Mouse (Mus musculus) midbrain, embryonic 12.5 days (tissue): Measurements from ENCODE around the gene Tescl. TPM values are rescaled to one million over a fixed set of nuclear protein-coding genes. Genes with fewer than 3 reads are reported as not detected.

ENCODE experiments used
- ATAC-seq: fragments of 200-750 bp; cut with Nextera tagmentation; 2 replicates; pipeline ENCODE4 v1.8.0; 2017; ENCODE audit warnings: low read depth, moderate TSS enrichment, moderate library complexity; ENCODE audit not compliant: low FRiP score
- H3K27ac ChIP-seq: fragments of 300-500 bp; sonication (generic); replicated peaks from 2 replicates; pipeline ENCODE4 v1.5.1; 2016; ENCODE audit warnings: mild to moderate bottlenecking
- H3K27me3 ChIP-seq: fragments of 300-500 bp; sonication (generic); 2 replicates; pipeline ENCODE4 v1.6.1; 2016; ENCODE audit warnings: mild to moderate bottlenecking
- H3K36me3 ChIP-seq: fragments of 300-500 bp; sonication (generic); 2 replicates; pipeline ENCODE4 v1.6.1; 2016
- H3K4me1 ChIP-seq: fragments of 300-500 bp; sonication (generic); 2 replicates; pipeline ENCODE4 v1.6.1; 2016
- H3K4me2 ChIP-seq: fragments of 300-500 bp; sonication (generic); replicated peaks from 2 replicates; pipeline ENCODE4 v1.6.1; 2016; ENCODE audit warnings: mild to moderate bottlenecking, moderate library complexity
- H3K4me3 ChIP-seq: fragments of 300-500 bp; sonication (generic); 2 replicates; pipeline ENCODE4 v1.5.1; 2016; ENCODE audit warnings: mild to moderate bottlenecking
- H3K9ac ChIP-seq: fragments of 300-500 bp; sonication (generic); replicated peaks from 2 replicates; pipeline ENCODE4 v1.6.1; 2016; ENCODE audit warnings: mild to moderate bottlenecking, moderate library complexity
- H3K9me3 ChIP-seq: fragments of 300-500 bp; sonication (generic); 2 replicates; pipeline ENCODE4 v1.6.1; 2016; ENCODE audit warnings: mild to moderate bottlenecking
- WGBS: fragments of 180-500 bp; shearing (Covaris S2); methylation state at CpG from one replicate; pipeline ENCODE4 v1.1.7; 2016; 5-methylcytosine and 5-hydroxymethylcytosine counted together
- microRNA-seq: library from miRNA; unstranded; fragments of <30 nt; microRNA quantifications from one replicate; pipeline ENCODE4, GENCODE M21; 2017
- polyA plus RNA-seq: library from polyadenylated mRNA; unstranded; fragments of >200 nt; fragmentation: Nextera tagmentation; extraction: Ambion mirVana; gene quantifications from 2 replicates; pipeline ENCODE4 v1.2.1, GENCODE M21; 2016

The Tescl gene
- polyA plus RNA-seq, 1 experiment from 2014 or later, result not detected

DNA sequence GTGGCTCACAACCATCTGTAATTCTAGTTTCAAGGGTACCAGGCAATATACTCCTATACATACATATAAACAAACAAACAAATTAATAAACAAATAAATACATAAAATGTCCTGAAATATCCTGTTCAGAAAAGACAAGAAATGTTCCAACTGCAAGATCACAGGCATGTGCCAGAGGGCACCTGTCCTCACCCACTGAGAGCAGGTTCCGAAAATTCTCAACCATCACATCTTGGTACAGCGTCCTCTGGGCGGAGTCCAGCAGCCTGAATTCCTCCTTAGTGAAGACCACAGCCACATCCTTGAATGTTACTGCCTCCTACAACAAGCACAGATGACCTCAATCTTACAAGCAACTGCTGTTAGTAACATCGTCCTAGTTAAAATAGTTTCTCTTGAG is 39.0 kb downstream of the Tescl start:
- no peak overlapping the region for H3K4me2 ChIP-seq
- no peak overlapping the region for H3K9ac ChIP-seq
- H3K27me3 ChIP-seq, result no peaks in the 10 kb centered on the region
- no peak for ATAC-seq
- peaks cover 67% of the 10 kb centered on the region for H3K36me3 ChIP-seq
- WGBS, result 91% methylated on average over 4 of the region's 4 CpGs
- no peak overlapping the region for H3K4me3 ChIP-seq
- H3K9me3 ChIP-seq, result 0 out of 2 replicates have a peak, but pooled peaks cover 3% of the 10 kb centered on the region
- peaks cover 7% of the 10 kb centered on the region for H3K4me1 ChIP-seq
- H3K27ac ChIP-seq, result no peak overlapping the region

GRCm38 (mm10) chr7:24293061-24293851 is 40.5 kb downstream of the Tescl start:
- Histone ChIP-seq H3K4me2 (no peak overlapping the region), H3K27ac (no peak overlapping the region), H3K4me3 (no peak overlapping the region), H3K36me3 (peaks cover 76% of the 10 kb centered on the region), H3K4me1 (peaks cover 4% of the 10 kb centered on the region), H3K9ac (no peak overlapping the region), H3K27me3 (no peaks in the 10 kb centered on the region), H3K9me3 (0 out of 2 replicates have a peak, but pooled peaks cover 3% of the 10 kb centered on the region)
- no peak for ATAC-seq
- 91% methylated on average over 12 of the region's 12 CpGs for WGBS

DNA sequence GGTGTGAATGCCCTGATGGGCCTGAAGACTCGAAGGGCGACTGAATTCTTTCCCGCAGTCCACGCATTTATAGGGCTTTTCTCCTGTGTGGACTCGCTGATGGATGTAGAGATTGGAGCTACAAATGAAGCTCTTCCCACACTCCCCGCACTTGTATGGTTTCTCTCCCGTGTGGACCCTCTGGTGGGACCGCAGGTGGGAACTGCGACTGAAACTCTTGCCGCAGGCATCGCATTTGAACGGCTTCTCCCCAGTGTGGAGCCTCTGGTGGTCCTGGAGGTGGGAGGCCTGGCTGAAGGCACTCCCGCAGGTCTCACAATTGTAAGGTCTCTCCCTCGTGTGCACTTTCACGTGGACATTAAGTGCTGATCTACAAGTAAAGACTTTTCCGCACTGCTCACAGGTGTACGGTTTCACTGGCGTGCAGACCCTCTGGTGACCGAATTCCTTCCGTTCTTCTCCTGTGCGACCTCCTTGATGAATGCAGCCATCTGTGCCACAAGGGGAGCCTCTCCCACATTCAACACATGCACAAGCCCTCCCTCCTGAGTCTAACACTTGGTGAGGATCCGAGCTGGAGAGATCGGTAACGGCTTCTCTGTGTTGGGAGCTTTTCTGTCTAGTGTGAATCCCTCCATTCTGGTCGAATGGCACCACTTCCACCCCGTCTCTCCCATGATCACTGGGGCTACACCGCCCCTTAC is 42.2 kb downstream of the Tescl start:
- H3K4me3 ChIP-seq, result no peak overlapping the region
- H3K9me3 ChIP-seq, result 0 out of 2 replicates have a peak, but pooled peaks cover 3% of the 10 kb centered on the region
- no peak overlapping the region for H3K27ac ChIP-seq
- ATAC-seq, result no peak
- no peak overlapping the region for H3K4me2 ChIP-seq
- H3K4me1 ChIP-seq, result no peaks in the 10 kb centered on the region
- no peaks in the 10 kb centered on the region for H3K27me3 ChIP-seq
- H3K36me3 ChIP-seq, result peaks cover 89% of the 10 kb centered on the region
- 92% methylated on average over 27 of the region's 27 CpGs for WGBS
- no peak overlapping the region for H3K9ac ChIP-seq

- H3K27ac ChIP-seq, result no peak overlapping the region
- no peak overlapping the region for H3K4me3 ChIP-seq
- H3K36me3 ChIP-seq, result peaks cover 76% of the 10 kb centered on the region
- 0 out of 2 replicates have a peak, but pooled peaks cover 3% of the 10 kb centered on the region for H3K9me3 ChIP-seq
- H3K4me1 ChIP-seq, result no peaks in the 10 kb centered on the region
- no peak overlapping the region for H3K9ac ChIP-seq
- 98% methylated on average over 4 of the region's 4 CpGs for WGBS
- no peak overlapping the region for H3K4me2 ChIP-seq
- no peaks in the 10 kb centered on the region for H3K27me3 ChIP-seq
- ATAC-seq, result no peak
Observed at GRCm38 (mm10) chr7:24290106-24290693, 43.5 kb downstream of the Tescl start.

DNA sequence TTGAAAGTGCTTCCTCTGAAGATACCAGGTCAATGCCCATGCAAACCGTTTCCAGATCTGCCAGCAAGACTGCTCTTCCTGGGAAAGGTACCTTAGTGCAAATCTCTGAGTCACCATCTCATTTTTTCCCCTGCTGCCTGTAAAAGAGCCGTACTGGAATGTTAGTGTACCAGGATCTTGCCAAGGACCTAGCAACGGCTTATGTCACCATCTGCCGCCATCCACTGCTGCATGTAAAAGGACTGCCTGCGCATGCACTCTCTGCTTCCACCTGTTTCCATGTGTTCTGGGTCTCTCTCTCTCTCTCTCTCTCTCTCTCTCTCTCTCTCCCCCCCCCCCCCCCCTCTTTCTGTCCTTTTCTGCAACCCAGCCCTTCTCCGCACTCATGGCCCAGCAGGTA is 45.2 kb downstream of the Tescl start:
- Histone ChIP-seq H3K4me3 (no peak overlapping the region), H3K36me3 (peaks cover 59% of the 10 kb centered on the region), H3K9ac (no peak overlapping the region), H3K27me3 (no peaks in the 10 kb centered on the region), H3K9me3 (0 out of 2 replicates have a peak, but pooled peaks cover 3% of the 10 kb centered on the region), H3K4me1 (no peaks in the 10 kb centered on the region), H3K4me2 (no peak overlapping the region), H3K27ac (no peak overlapping the region)
- no peak for ATAC-seq
- WGBS, result 90% methylated on average over 6 of the region's 6 CpGs

- Histone ChIP-seq H3K27me3 (no peaks in the 10 kb centered on the region), H3K4me2 (no peak overlapping the region), H3K27ac (no peak overlapping the region), H3K9me3 (0 out of 2 replicates have a peak, but pooled peaks cover 3% of the 10 kb centered on the region), H3K4me1 (no peaks in the 10 kb centered on the region), H3K4me3 (no peak overlapping the region), H3K9ac (no peak overlapping the region), H3K36me3 (peaks cover 51% of the 10 kb centered on the region)
- 86% methylated on average over 5 of the region's 5 CpGs for WGBS
- no peak for ATAC-seq
Observed at GRCm38 (mm10) chr7:24287670-24288069, 46.1 kb downstream of the Tescl start.

DNA sequence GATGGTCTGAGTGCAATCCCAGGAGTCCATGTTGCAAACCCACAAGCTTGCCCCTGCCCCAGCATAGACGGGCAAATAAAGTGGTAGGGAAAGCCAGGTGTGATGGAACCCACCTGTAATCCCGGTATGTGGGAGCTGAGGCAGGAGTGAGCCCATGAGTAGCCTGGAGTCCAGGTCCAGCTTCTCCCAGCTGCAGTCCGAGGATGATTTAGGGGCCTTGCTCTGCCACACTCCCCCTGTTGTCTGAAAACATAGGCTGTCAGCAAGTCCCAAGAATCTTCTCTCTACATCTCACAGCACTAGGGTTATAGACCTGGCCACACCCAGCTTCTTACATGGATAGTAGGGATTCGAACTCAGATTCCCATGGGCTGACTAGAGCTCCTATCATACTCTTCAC is 46.8 kb downstream of the Tescl start:
- no peak overlapping the region for H3K4me3 ChIP-seq
- 0 out of 2 replicates have a peak, but pooled peaks cover 3% of the 10 kb centered on the region for H3K9me3 ChIP-seq
- H3K9ac ChIP-seq, result no peak overlapping the region
- ATAC-seq, result no peak
- 86% methylated on average over 4 of the region's 4 CpGs for WGBS
- no peaks in the 10 kb centered on the region for H3K27me3 ChIP-seq
- peaks cover 44% of the 10 kb centered on the region for H3K36me3 ChIP-seq
- no peak overlapping the region for H3K4me2 ChIP-seq
- no peak overlapping the region for H3K27ac ChIP-seq
- H3K4me1 ChIP-seq, result no peaks in the 10 kb centered on the region

DNA sequence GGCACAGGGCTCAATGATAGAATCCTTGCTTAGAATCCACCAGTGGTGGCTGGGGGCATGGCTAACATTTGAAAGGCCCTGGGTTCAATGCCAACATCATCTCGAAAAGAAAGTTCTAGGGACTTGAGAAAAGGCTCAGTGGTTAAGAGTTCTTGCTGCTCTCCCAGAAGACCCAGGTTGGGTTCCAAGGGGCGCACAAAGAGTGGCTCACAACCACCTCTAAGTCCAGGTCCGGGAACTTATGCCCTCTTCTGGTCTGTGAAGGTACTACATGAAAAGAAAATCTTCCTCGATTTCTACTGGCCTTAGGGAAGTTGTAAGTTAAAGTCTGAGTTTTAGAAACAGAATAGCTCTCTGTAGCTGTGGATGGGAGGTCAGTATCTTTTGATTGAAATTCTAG is 47.6 kb downstream of the Tescl start:
- ATAC-seq, result no peak
- 46% methylated on average over 4 of the region's 4 CpGs for WGBS

More for the DNA sequence above, 47.6 kb downstream of the Tescl start:
- Histone ChIP-seq H3K27ac (no peak overlapping the region), H3K27me3 (no peaks in the 10 kb centered on the region), H3K9me3 (0 out of 2 replicates have a peak, but pooled peaks cover 3% of the 10 kb centered on the region), H3K9ac (no peak overlapping the region), H3K4me3 (no peak overlapping the region), H3K4me2 (no peak overlapping the region), H3K36me3 (peaks cover 36% of the 10 kb centered on the region), H3K4me1 (no peaks in the 10 kb centered on the region)

Small RNAs within 50 kb of the gene (microRNA-seq; reads per million reads assigned to microRNA genes)
- not detected for gene Gm27592

Other genes with a start within 250 kb of the Tescl start
- 8.1 and 8.3 TPM in 2 replicates for gene Zfp112, start 221.6 kb downstream of the Tescl start, polyA plus RNA-seq
- 15.3 and 17.1 TPM in 2 replicates for gene Zfp235, start 199.8 kb downstream of the Tescl start, polyA plus RNA-seq
- gene Zfp114, start 158.9 kb downstream of the Tescl start, polyA plus RNA-seq, result 6.1 and 7.4 TPM in 2 replicates
- gene Zfp111, start 122.5 kb downstream of the Tescl start, polyA plus RNA-seq, result 8.3 and 10.7 TPM in 2 replicates
- gene Zfp109, start 96.4 kb downstream of the Tescl start, polyA plus RNA-seq, result 3.8 and 5.2 TPM in 2 replicates
- gene Zfp108, start 79.1 kb downstream of the Tescl start, polyA plus RNA-seq, result 3.8 and 4.8 TPM in 2 replicates
- 7.1 and 7.7 TPM in 2 replicates for gene Zfp93, start 63.5 kb downstream of the Tescl start, polyA plus RNA-seq
- gene Zfp61, start 32.7 kb downstream of the Tescl start, polyA plus RNA-seq, result 45.1 and 45.4 TPM in 2 replicates
- gene Zfp94, start 17.3 kb downstream of the Tescl start, polyA plus RNA-seq, result 16.6 and 18.1 TPM in 2 replicates
- gene Lypd5, start 15.3 kb upstream of the Tescl start, polyA plus RNA-seq, result not detected in 2 replicates
- gene Kcnn4, start 36.3 kb upstream of the Tescl start, polyA plus RNA-seq, result 1.1 and 1.8 TPM in 2 replicates
- 30.9 and 32.4 TPM in 2 replicates for gene Smg9, start 65.7 kb upstream of the Tescl start, polyA plus RNA-seq
- not detected in 2 replicates for gene Irgc1, start 118.4 kb upstream of the Tescl start, polyA plus RNA-seq
- 0.60 and 1.2 TPM in 2 replicates for gene Plaur, start 128.5 kb upstream of the Tescl start, polyA plus RNA-seq
- gene Cadm4, start 148.1 kb upstream of the Tescl start, polyA plus RNA-seq, result 38.8 and 43.6 TPM in 2 replicates
- 163 and 178 TPM in 2 replicates for gene Zfp428, start 173.1 kb upstream of the Tescl start, polyA plus RNA-seq
- 2.1 and 2.3 TPM in 2 replicates for gene AC161166.1, start 178.5 kb upstream of the Tescl start, polyA plus RNA-seq
- gene Irgq, start 196.8 kb upstream of the Tescl start, polyA plus RNA-seq, result 30.4 and 31.5 TPM in 2 replicates
- gene Pinlyp, start 212.2 kb upstream of the Tescl start, polyA plus RNA-seq, result not detected in 2 replicates
- 89.8 and 101 TPM in 2 replicates for gene Xrcc1, start 212.4 kb upstream of the Tescl start, polyA plus RNA-seq